Mouse (Mus musculus) forebrain, embryonic 12.5 days (tissue): ENCODE results near the gene Plxna2. TPM values are rescaled to one million over a fixed set of nuclear protein-coding genes. Genes with fewer than 3 reads are reported as not detected.

Experiments
- ATAC-seq: fragments of 200-750 bp; cut with Nextera tagmentation; 2 replicates; pipeline ENCODE4 v1.8.0; 2017; ENCODE audit warnings: moderate TSS enrichment; ENCODE audit not compliant: low FRiP score
- H3K27ac ChIP-seq: fragments of 300-500 bp; sonication (generic); 2 replicates; pipeline ENCODE4 v1.5.1; 2016; ENCODE audit warnings: mild to moderate bottlenecking
- H3K27me3 ChIP-seq: fragments of 300-500 bp; sonication (generic); 2 replicates; pipeline ENCODE4 v1.6.1; 2016; ENCODE audit warnings: mild to moderate bottlenecking
- H3K36me3 ChIP-seq: fragments of 300-500 bp; sonication (generic); replicated peaks from 2 replicates; pipeline ENCODE4 v1.6.1; 2016; ENCODE audit warnings: mild to moderate bottlenecking
- H3K4me1 ChIP-seq: fragments of 300-500 bp; sonication (generic); 2 replicates; pipeline ENCODE4 v1.6.1; 2016
- H3K4me2 ChIP-seq: fragments of 300-500 bp; sonication (generic); 2 replicates; pipeline ENCODE4 v1.6.1; 2016; ENCODE audit warnings: mild to moderate bottlenecking, moderate library complexity
- H3K4me3 ChIP-seq: fragments of 300-500 bp; sonication (generic); replicated peaks from 2 replicates; pipeline ENCODE4 v1.5.1; 2016; ENCODE audit warnings: mild to moderate bottlenecking
- H3K9ac ChIP-seq: fragments of 300-500 bp; sonication (generic); 2 replicates; pipeline ENCODE4 v1.6.1; 2016; ENCODE audit warnings: mild to moderate bottlenecking
- H3K9me3 ChIP-seq: fragments of 300-500 bp; sonication (generic); 2 replicates; pipeline ENCODE4 v1.6.1; 2016
- WGBS: fragments of 180-500 bp; shearing (Covaris S2); methylation state at CpG from one replicate; pipeline ENCODE4 v1.1.7; 2016; 5-methylcytosine and 5-hydroxymethylcytosine counted together
- polyA plus RNA-seq: library from polyadenylated mRNA; unstranded; fragments of >200 nt; fragmentation: Nextera tagmentation; extraction: Ambion mirVana; gene quantifications from 2 replicates; pipeline ENCODE4 v1.2.1, GENCODE M21; 2016

Plxna2 gene
- polyA plus RNA-seq, 1 experiment from 2014 or later, result 34.0 TPM

- Histone ChIP-seq H3K9me3 (no peaks in the 10 kb centered on the region), H3K4me1 (no peaks in the 10 kb centered on the region; the same call in 1 of the 2 replicates), H3K4me3 (no peak overlapping the region), H3K36me3 (peaks cover 37% of the 10 kb centered on the region), H3K27ac (no peak overlapping the region), H3K4me2 (no peak overlapping the region), H3K27me3 (no peaks in the 10 kb centered on the region), H3K9ac (no peak overlapping the region)
- WGBS, result 92% methylated on average over 1 of the region's 1 CpGs
- ATAC-seq, result no peak
Observed at GRCm38 (mm10) chr1:194645898-194646297, 27.9 kb downstream of the Plxna2 start.

GRCm38 (mm10) chr1:194650076-194650475 is 32.1 kb downstream of the Plxna2 start:
- Histone ChIP-seq H3K27ac (no peak overlapping the region), H3K4me3 (no peak overlapping the region), H3K36me3 (peaks cover 45% of the 10 kb centered on the region), H3K4me1 (no peaks in the 10 kb centered on the region; the same call in 1 of the 2 replicates), H3K27me3 (no peaks in the 10 kb centered on the region), H3K4me2 (no peak overlapping the region), H3K9ac (no peak overlapping the region), H3K9me3 (no peaks in the 10 kb centered on the region)
- WGBS, result 59% methylated on average over 1 of the region's 1 CpGs
- ATAC-seq, result no peak

- Histone ChIP-seq H3K27ac (no peak overlapping the region), H3K36me3 (peaks cover 44% of the 10 kb centered on the region), H3K27me3 (no peaks in the 10 kb centered on the region), H3K9ac (no peak overlapping the region), H3K9me3 (no peaks in the 10 kb centered on the region), H3K4me2 (no peak overlapping the region), H3K4me3 (no peak overlapping the region), H3K4me1 (no peaks in the 10 kb centered on the region; the same call in 1 of the 2 replicates)
- ATAC-seq, result no peak
- 95% methylated on average over 2 of the region's 2 CpGs for WGBS
Observed at GRCm38 (mm10) chr1:194650566-194650965, 32.5 kb downstream of the Plxna2 start.

- H3K4me1 ChIP-seq, result no peaks in the 10 kb centered on the region; the same call in 1 of the 2 replicates
- H3K4me3 ChIP-seq, result no peak overlapping the region
- no peaks in the 10 kb centered on the region for H3K9me3 ChIP-seq
- WGBS, result 84% methylated on average over 3 of the region's 3 CpGs
- H3K4me2 ChIP-seq, result no peak overlapping the region
- no peaks in the 10 kb centered on the region for H3K27me3 ChIP-seq
- H3K36me3 ChIP-seq, result peaks cover 44% of the 10 kb centered on the region
- H3K9ac ChIP-seq, result no peak overlapping the region
- no peak for ATAC-seq
- H3K27ac ChIP-seq, result no peak overlapping the region
Observed at GRCm38 (mm10) chr1:194651987-194652386, 34.0 kb downstream of the Plxna2 start.

GRCm38 (mm10) chr1:194658459-194659160 is 40.6 kb downstream of the Plxna2 start:
- H3K4me3 ChIP-seq, result no peak overlapping the region
- H3K9ac ChIP-seq, result no peak overlapping the region
- no peak for ATAC-seq
- no peak overlapping the region for H3K27ac ChIP-seq
- 79% methylated on average over 1 of the region's 1 CpGs for WGBS
- no peaks in the 10 kb centered on the region for H3K27me3 ChIP-seq
- peaks cover 14% of the 10 kb centered on the region for H3K4me1 ChIP-seq
- H3K36me3 ChIP-seq, result peaks cover 16% of the 10 kb centered on the region
- H3K4me2 ChIP-seq, result no peak overlapping the region
- no peaks in the 10 kb centered on the region for H3K9me3 ChIP-seq

- Histone ChIP-seq H3K4me2 (no peak overlapping the region), H3K27ac (no peak overlapping the region), H3K4me3 (no peak overlapping the region), H3K4me1 (peaks cover 18% of the 10 kb centered on the region), H3K9me3 (no peaks in the 10 kb centered on the region), H3K36me3 (peaks cover 16% of the 10 kb centered on the region), H3K27me3 (no peaks in the 10 kb centered on the region), H3K9ac (no peak overlapping the region)
- 93% methylated on average over 3 of the region's 3 CpGs for WGBS
- ATAC-seq, result no peak
Observed at GRCm38 (mm10) chr1:194660426-194661119, 42.6 kb downstream of the Plxna2 start.

GRCm38 (mm10) chr1:194663021-194663420 is 45.0 kb downstream of the Plxna2 start:
- H3K9me3 ChIP-seq, result no peaks in the 10 kb centered on the region
- ATAC-seq, result peak; percentile 41
- no peak overlapping the region for H3K4me2 ChIP-seq
- no peak overlapping the region for H3K27ac ChIP-seq
- peaks cover 18% of the 10 kb centered on the region for H3K4me1 ChIP-seq
- peaks cover 13% of the 10 kb centered on the region; the same call in 1 of the 2 replicates for H3K36me3 ChIP-seq
- H3K4me3 ChIP-seq, result no peak overlapping the region
- no peaks in the 10 kb centered on the region for H3K27me3 ChIP-seq
- H3K9ac ChIP-seq, result no peak overlapping the region

GRCm38 (mm10) chr1:194665715-194666114 is 47.7 kb downstream of the Plxna2 start:
- Histone ChIP-seq H3K27ac (no peak overlapping the region), H3K4me1 (peaks cover 18% of the 10 kb centered on the region), H3K9ac (no peak overlapping the region), H3K4me2 (no peak overlapping the region), H3K4me3 (no peak overlapping the region), H3K36me3 (peaks cover 8% of the 10 kb centered on the region; the same call in 1 of the 2 replicates), H3K27me3 (no peaks in the 10 kb centered on the region), H3K9me3 (no peaks in the 10 kb centered on the region)
- 93% methylated on average over 3 of the region's 3 CpGs for WGBS
- no peak for ATAC-seq

GRCm38 (mm10) chr1:194671783-194672524 is 53.9 kb downstream of the Plxna2 start:
- H3K4me2 ChIP-seq, result no peak overlapping the region
- H3K27me3 ChIP-seq, result no peaks in the 10 kb centered on the region
- 88% methylated on average over 4 of the region's 4 CpGs for WGBS
- ATAC-seq, result no peak
- no peak overlapping the region for H3K9ac ChIP-seq
- H3K9me3 ChIP-seq, result no peaks in the 10 kb centered on the region
- H3K4me1 ChIP-seq, result no peaks in the 10 kb centered on the region
- H3K27ac ChIP-seq, result no peak overlapping the region
- no peak overlapping the region for H3K4me3 ChIP-seq
- H3K36me3 ChIP-seq, result no peaks in the 10 kb centered on the region

GRCm38 (mm10) chr1:194672525-194672894 is 54.5 kb downstream of the Plxna2 start:
- no peak for ATAC-seq
- Histone ChIP-seq H3K27ac (no peak overlapping the region), H3K4me3 (no peak overlapping the region), H3K4me2 (no peak overlapping the region), H3K36me3 (no peaks in the 10 kb centered on the region), H3K9me3 (no peaks in the 10 kb centered on the region), H3K27me3 (no peaks in the 10 kb centered on the region), H3K9ac (no peak overlapping the region), H3K4me1 (peaks cover 5% of the 10 kb centered on the region; the same call in 1 of the 2 replicates)
- 90% methylated on average over 1 of the region's 1 CpGs for WGBS

- Histone ChIP-seq H3K27ac (no peak overlapping the region), H3K4me1 (peaks cover 7% of the 10 kb centered on the region; the same call in 1 of the 2 replicates), H3K9me3 (no peaks in the 10 kb centered on the region), H3K4me2 (no peak overlapping the region), H3K27me3 (no peaks in the 10 kb centered on the region), H3K36me3 (no peaks in the 10 kb centered on the region), H3K4me3 (no peak overlapping the region), H3K9ac (no peak overlapping the region)
- no peak for ATAC-seq
Observed at GRCm38 (mm10) chr1:194673229-194673628, 55.2 kb downstream of the Plxna2 start.

- Histone ChIP-seq H3K4me3 (no peak overlapping the region), H3K4me2 (no peak overlapping the region), H3K27ac (no peak overlapping the region), H3K9me3 (no peaks in the 10 kb centered on the region), H3K9ac (no peak overlapping the region), H3K27me3 (no peaks in the 10 kb centered on the region), H3K4me1 (peaks cover 9% of the 10 kb centered on the region; the same call in 1 of the 2 replicates), H3K36me3 (no peaks in the 10 kb centered on the region)
- 88% methylated on average over 3 of the region's 3 CpGs for WGBS
- no peak for ATAC-seq
Observed at GRCm38 (mm10) chr1:194675106-194675890, 57.3 kb downstream of the Plxna2 start.
